Mouse (Mus musculus): Measurements from ENCODE around the gene Vmn2r17.

Gene Vmn2r17

GRCm38 (mm10) chr5:109419388-109419787 is at the start of gene Vmn2r17:
Gene Vmn2r17, plus strand, starts transcription at chr5:109419688.
- DNase-seq (ENCODE audit: low spot score in 2 of 2) = no peak

DNA sequence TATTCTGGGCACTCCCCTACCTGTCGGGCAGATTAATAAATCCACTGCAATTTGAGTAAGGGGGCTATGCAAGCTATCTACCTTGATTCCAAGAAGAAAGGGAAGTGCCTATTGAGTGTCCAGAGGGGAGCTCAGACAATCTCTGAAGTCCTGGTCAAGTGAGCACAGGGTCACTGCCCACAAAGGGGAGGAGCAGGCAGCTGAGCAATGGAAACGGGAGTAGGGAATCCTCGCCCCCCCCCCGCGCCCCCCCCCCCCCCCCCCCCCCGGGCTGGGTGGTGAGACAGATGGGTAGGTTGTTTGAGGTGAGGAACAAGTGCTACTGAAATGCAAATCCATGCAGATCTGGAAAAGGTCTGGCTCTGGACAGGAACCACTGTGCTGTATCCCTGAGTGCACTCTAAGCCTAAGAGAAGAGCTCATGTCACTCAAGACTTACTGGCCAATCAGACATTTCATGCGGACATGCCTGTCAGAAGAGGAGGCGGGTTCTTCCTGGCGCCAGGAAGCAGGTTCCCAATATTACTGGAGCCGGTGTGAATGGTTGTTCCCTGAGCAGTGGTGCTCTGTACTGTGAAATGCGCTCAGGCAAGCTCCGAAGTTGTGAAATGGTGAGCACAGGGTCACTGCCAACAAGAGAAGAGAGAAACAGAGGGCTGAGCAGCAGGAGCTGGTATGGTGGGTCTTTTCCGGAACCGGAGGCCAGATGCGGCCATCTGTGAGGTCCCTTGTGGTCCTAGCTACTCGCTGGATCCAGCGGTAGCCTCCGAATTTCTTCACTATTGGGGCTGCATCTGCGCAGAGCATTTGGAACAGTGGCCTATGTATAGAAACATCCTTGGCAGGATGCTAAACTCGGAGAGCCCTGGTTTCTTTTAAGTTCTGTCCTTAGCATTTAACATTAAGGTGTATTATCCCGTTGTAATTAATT is 47.4 kb downstream of the Vmn2r17 start:
- peak; percentile 2 to 3 for DNase-seq (ENCODE audit: low spot score in 2 of 2)

GRCm38 (mm10) chr5:109506729-109507128 is 87.2 kb downstream of the Vmn2r17 start:
- DNase-seq (ENCODE audit: low spot score in 2 of 2) = peak in 1 of 2 experiments; percentile 20

Data from left cerebral cortex, adult 9 months (tissue).